Comparison of ENCODE assay signal across 14 mouse cellular contexts in the genomic region with DNA sequence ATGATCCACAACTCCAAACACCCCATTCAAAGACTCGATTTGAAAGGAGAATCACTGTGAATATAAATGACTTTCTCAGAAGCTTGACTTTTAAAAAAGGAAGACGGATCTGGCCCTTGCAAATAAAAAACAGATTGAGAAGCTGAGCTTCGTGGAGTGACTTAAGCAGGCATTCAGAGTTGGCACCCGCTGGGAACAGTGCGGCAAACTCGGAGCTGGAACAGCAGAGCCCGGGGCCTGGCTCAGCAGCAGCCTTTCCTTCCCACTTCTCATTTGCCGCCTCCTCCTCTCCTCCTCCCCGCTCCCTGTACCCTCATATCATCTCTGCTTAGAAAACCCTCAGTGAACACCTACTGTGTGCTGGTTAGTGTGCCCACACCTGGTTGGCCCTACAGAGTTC. TPM values are rescaled to one million over a fixed set of nuclear protein-coding genes. Genes with fewer than 3 reads are reported as not detected.
DNase-seq lines count a peak whose midpoint lies in the region; ATAC-seq lines count a peak whose summit lies in the region.
"Had no signal": no experiment of that assay in that cellular context is flagged by ENCODE, and none has a peak within 500 bp of the region (broad histone marks: within the 10 kb centered on the region; RNA-seq: fewer than 3 reads in every experiment).

No protein-coding gene starts in this region.

- no peaks in the 10 kb centered on the region for H3K36me3 ChIP-seq in hindbrain, embryonic 13.5 days
- H3K36me3 ChIP-seq in hindbrain, embryonic 11.5 days (ENCODE audit: control insufficient read depth, insufficient read depth, low read length), result no peaks in the 10 kb centered on the region
- H3K36me3 ChIP-seq: liver, embryonic 15.5 days; midbrain, embryonic 12.5 days; stomach, embryonic 15.5 days had no signal

- no peak overlapping the region for H3K4me3 ChIP-seq in hindbrain, embryonic 13.5 days
- H3K4me3 ChIP-seq in hindbrain, embryonic 11.5 days (ENCODE audit: low read depth, low read length), result no peak overlapping the region
- H3K4me3 ChIP-seq: liver, embryonic 15.5 days; midbrain, embryonic 12.5 days; stomach, embryonic 15.5 days had no signal

- ATAC-seq in hindbrain, embryonic 13.5 days (ENCODE audit: low FRiP score), result no peak
- no peak for ATAC-seq in hindbrain, embryonic 11.5 days (ENCODE audit: low FRiP score)

- 21% methylated on average over 9 of the region's 9 CpGs for WGBS in hindbrain, embryonic 13.5 days
- 13% methylated on average over 9 of the region's 9 CpGs for WGBS in hindbrain, embryonic 11.5 days

- peaks cover 40% of the 10 kb centered on the region for H3K4me1 ChIP-seq in hindbrain, embryonic 13.5 days (replicated peaks)
- peaks cover 2% of the 10 kb centered on the region; the same call in 1 of the 2 replicates for H3K4me1 ChIP-seq in hindbrain, embryonic 11.5 days (replicated peaks; ENCODE audit: control insufficient read depth, insufficient read depth, low read length)
- H3K4me1 ChIP-seq: liver, embryonic 15.5 days; stomach, embryonic 15.5 days had no signal

- DNase-seq in hindbrain, embryonic 11.5 days (ENCODE audit: low spot score), result no peak
- DNase-seq in frontal cortex, postnatal 36 days (ENCODE audit: low spot score in 2 of 2), result peak; percentile 70
- peak; percentile 67 to 78 for DNase-seq in left cerebral cortex, adult 18-20 months (ENCODE audit: low spot score in 2 of 2)
- DNase-seq in right cerebral cortex, postnatal 36 days (ENCODE audit: low spot score in 2 of 2), result peak; percentile 71 to 74
- DNase-seq in thymus, postnatal 14 days, result no peak
- no peak for DNase-seq in gastrocnemius, postnatal 25 days
- DNase-seq in B cell, adult 2 months, result no peak
- DNase-seq: embryo, embryonic 11 days; heart, postnatal 36 days; kidney, postnatal 36 days had no signal

- no peaks in the 10 kb centered on the region for H3K27me3 ChIP-seq in hindbrain, embryonic 13.5 days
- no peaks in the 10 kb centered on the region for H3K27me3 ChIP-seq in hindbrain, embryonic 11.5 days (ENCODE audit: control insufficient read depth, insufficient read depth, low read length)
- H3K27me3 ChIP-seq: liver, embryonic 15.5 days; midbrain, embryonic 12.5 days; stomach, embryonic 15.5 days had no signal

- H3K9me3 ChIP-seq in hindbrain, embryonic 13.5 days, result 0 out of 2 replicates have a peak, but pooled peaks cover 2% of the 10 kb centered on the region
- no peaks in the 10 kb centered on the region for H3K9me3 ChIP-seq in hindbrain, embryonic 11.5 days (ENCODE audit: control insufficient read depth, low read length)
- H3K9me3 ChIP-seq: liver, embryonic 15.5 days; midbrain, embryonic 12.5 days; stomach, embryonic 15.5 days had no signal

- H3K27ac ChIP-seq in hindbrain, embryonic 13.5 days, result peak overlapping the region; percentile 35; the same call in 1 of the 2 replicates
- H3K27ac ChIP-seq in hindbrain, embryonic 11.5 days (ENCODE audit: low read depth, low read length), result no peak overlapping the region
- H3K27ac ChIP-seq: liver, embryonic 15.5 days; midbrain, embryonic 12.5 days; stomach, embryonic 15.5 days had no signal

- no peak overlapping the region for H3K9ac ChIP-seq in hindbrain, embryonic 13.5 days
- H3K9ac ChIP-seq in hindbrain, embryonic 11.5 days (ENCODE audit: low read depth, low read length), result no peak overlapping the region
- H3K9ac ChIP-seq: liver, embryonic 15.5 days; midbrain, embryonic 12.5 days; stomach, embryonic 15.5 days had no signal

- H3K4me2 ChIP-seq in hindbrain, embryonic 13.5 days, result no peak overlapping the region
- no peak overlapping the region for H3K4me2 ChIP-seq in hindbrain, embryonic 11.5 days (replicated peaks; ENCODE audit: low read depth, low read length)
- H3K4me2 ChIP-seq: liver, embryonic 15.5 days; midbrain, embryonic 12.5 days; stomach, embryonic 15.5 days had no signal

RNA-seq across cellular contexts. Expression of gene Chst8, which starts 34.1 kb away (rescaled TPM):
- polyA plus RNA-seq in hindbrain, embryonic 13.5 days (2015; fragmentation: Nextera tagmentation; extraction: Ambion mirVana), result 18.0 and 18.3 TPM in 2 replicates
- 13.5 and 16.8 TPM in 2 replicates for polyA plus RNA-seq in hindbrain, embryonic 11.5 days (2014; fragmentation: Nextera tagmentation; extraction: Ambion mirVana)
- total RNA-seq in left cerebral cortex, adult 18-20 months (2021), result 10 to 100 TPM; 22.4 to 27.9 TPM
- total RNA-seq in gastrocnemius, postnatal 25 days (2021), result under 1 TPM; 0.13 to 0.43 TPM

Comparison
In these comparisons a context has a peak if more than half of its experiments do, and no peak if none do; other contexts are left out.
1. DNase-seq: peak in frontal cortex, postnatal 36 days (2 of 2), left cerebral cortex, adult 18-20 months (2 of 2) and right cerebral cortex, postnatal 36 days (2 of 2); none in hindbrain, embryonic 11.5 days (single experiment), thymus, postnatal 14 days (single experiment), gastrocnemius, postnatal 25 days (single experiment) and B cell, adult 2 months (0 of 2).
2. RNA of gene Chst8, which starts 34.1 kb away (total RNA-seq): 22.4 to 27.9 TPM in left cerebral cortex, adult 18-20 months; 0.13 to 0.43 TPM in gastrocnemius, postnatal 25 days; every median in the first group is over 10 times any median in the second.